In genomic region chr11:52360471-52361277, GRCm38 (mm10) we compare ENCODE assay signal across 8 mouse cellular contexts. TPM values are rescaled to one million over a fixed set of nuclear protein-coding genes. Genes with fewer than 3 reads are reported as not detected.
DNase-seq lines count a peak whose midpoint lies in the region; ATAC-seq lines count a peak whose summit lies in the region.

Gene Vdac1, plus strand, starts transcription at chr11:52360860.

- H3K9ac ChIP-seq in intestine, embryonic 14.5 days (ENCODE audit: low read length) = peak within 1 kb of the TSS; percentile 94

- no peaks in the 10 kb centered on the region for H3K9me3 ChIP-seq in intestine, embryonic 14.5 days (ENCODE audit: control insufficient read depth, low read length)

- peak within 1 kb of the TSS; percentile 96 for H3K4me3 ChIP-seq in intestine, embryonic 14.5 days (ENCODE audit: low read depth, low read length)

- under 1% methylated on average over 77 of the region's 84 CpGs for WGBS in intestine, embryonic 14.5 days

- no peaks in the 10 kb centered on the region for H3K27me3 ChIP-seq in intestine, embryonic 14.5 days (replicated peaks; ENCODE audit: control insufficient read depth, insufficient read depth, low read length)

- H3K4me1 ChIP-seq in intestine, embryonic 14.5 days (replicated peaks; ENCODE audit: control insufficient read depth, insufficient read depth, low read length) = peaks cover 40% of the 10 kb centered on the region

- peak within 1 kb of the TSS; percentile 94 for H3K27ac ChIP-seq in intestine, embryonic 14.5 days (ENCODE audit: low read depth)

- no peaks in the 10 kb centered on the region for H3K36me3 ChIP-seq in intestine, embryonic 14.5 days (ENCODE audit: control insufficient read depth, insufficient read depth, low read length)

- peak; percentile 94 for DNase-seq in adrenal gland, adult 2 months
- DNase-seq in embryo, embryonic 11 days = peak; percentile 93
- peak; percentile 90 for DNase-seq in gastrocnemius, postnatal 25 days
- peak; percentile 94 for DNase-seq in intestine, embryonic 14.5 days (ENCODE audit: low spot score)
- DNase-seq in left cerebral cortex, postnatal 10 days (ENCODE audit: extremely low spot score in 1 of 2, low spot score in 2 of 2) = peak; percentile 78 to 94
- peak; percentile 91 to 93 for DNase-seq in right cerebral cortex, postnatal 10 days (ENCODE audit: low spot score in 2 of 2)
- DNase-seq in urinary bladder, postnatal 25 days (ENCODE audit: low spot score) = peak; percentile 88

- peak; percentile 92 for ATAC-seq in intestine, embryonic 14.5 days (replicated peaks; ENCODE audit: low FRiP score, low TSS enrichment, low read depth)
- peak; percentile 74 for ATAC-seq in megakaryocyte progenitor cell, adult 5-6 weeks (replicated peaks; ENCODE audit: poor library complexity)

- intact Hi-C loops in left cerebral cortex, postnatal 10 days (cut with DNase I) = no loop called here

- peak within 1 kb of the TSS; percentile 88 for H3K4me2 ChIP-seq in intestine, embryonic 14.5 days (ENCODE audit: low read length)

RNA-seq across cellular contexts. Expression of gene Vdac1, which starts in this region (rescaled TPM):
- total RNA-seq in adrenal gland, adult 2 months (2021) = 100 to 1,000 TPM; 353 to 458 TPM
- polyA plus RNA-seq in adrenal gland, adult 2 months (2012; rRNA removed) = 52.6 and 60.1 TPM in 2 replicates
- 1,000 to 10,000 TPM; 1,373 to 1,455 TPM for total RNA-seq in gastrocnemius, postnatal 25 days (2021)
- 235 and 250 TPM in 2 replicates for polyA plus RNA-seq in intestine, embryonic 14.5 days (2014; fragmentation: Nextera tagmentation; extraction: Ambion mirVana)
- total RNA-seq in left cerebral cortex, postnatal 10 days (2021) = 100 to 1,000 TPM; 588 to 615 TPM
- total RNA-seq in megakaryocyte progenitor cell, adult 5-6 weeks (2015) = 128 and 138 TPM in 2 replicates
- total RNA-seq in megakaryocyte progenitor cell, adult 5-6 weeks (2017) = 223 and 244 TPM in 2 replicates

Comparison
In these comparisons a context has a peak if more than half of its experiments do, and no peak if none do; other contexts are left out.
1. Peak in every context shown above with its lines: DNase-seq, ATAC-seq, H3K4me3 ChIP-seq and H3K27ac ChIP-seq.